Mouse (Mus musculus): Measurements from ENCODE around the gene Il13. TPM values are rescaled to one million over a fixed set of nuclear protein-coding genes. Genes with fewer than 3 reads are reported as not detected.

Il13 gene
- total RNA-seq (2021): not detected

GRCm38 (mm10) chr11:53634556-53634955 lies at the start of gene Il13:
Gene Il13 (minus strand): TSS chr11:53634702.
- no peak for DNase-seq
- intact Hi-C loops (cut with DNase I): no loop called here

- intact Hi-C loops (cut with DNase I): no loop called here
- no peak for DNase-seq
Observed at GRCm38 (mm10) chr11:53682994-53683530, 48.6 kb upstream of the Il13 start.

DNA sequence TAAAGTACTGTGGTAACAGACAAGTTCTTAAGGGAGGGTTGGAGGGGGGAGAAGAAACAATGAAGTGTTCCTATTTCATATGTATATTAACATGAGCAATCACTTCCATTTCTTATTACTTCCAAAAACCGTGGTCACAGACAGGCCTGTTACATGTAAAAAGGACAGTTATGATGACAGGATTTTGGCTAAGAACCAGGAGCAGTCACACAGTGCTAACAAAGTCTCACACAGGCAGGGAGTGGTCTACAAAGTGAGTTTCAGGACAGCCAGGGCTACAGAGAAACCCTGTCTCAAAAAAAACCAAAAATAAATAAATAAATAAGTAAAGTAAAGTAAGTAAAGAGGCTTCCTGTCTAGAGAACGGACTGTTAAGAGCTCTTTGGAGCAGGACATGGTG lies 47.7 kb upstream of the Il13 start:
- intact Hi-C loops (cut with DNase I): no loop called here
- no peak for DNase-seq

DNA sequence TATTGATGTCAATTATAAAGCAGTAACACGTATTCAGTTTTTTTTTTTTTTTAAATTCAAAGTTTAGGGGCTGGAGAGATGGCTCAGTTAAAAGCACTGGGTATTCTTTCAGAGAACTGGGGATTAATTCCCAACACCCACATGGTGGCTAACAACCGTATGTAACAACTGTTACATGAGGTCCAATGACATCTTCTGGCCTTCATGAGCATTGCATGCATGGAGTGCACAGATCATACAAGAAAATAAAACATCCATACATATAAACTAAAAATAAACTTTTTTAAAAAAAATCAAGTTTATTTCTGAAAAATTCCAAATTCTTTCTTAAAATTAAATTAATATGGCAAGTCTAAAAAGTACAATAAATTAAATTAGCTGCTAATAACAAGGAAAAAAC lies 47.2 kb upstream of the Il13 start:
- no peak for DNase-seq
- intact Hi-C loops (cut with DNase I): no loop called here

- intact Hi-C loops (cut with DNase I): no loop called here
Observed at GRCm38 (mm10) chr11:53680141-53680540, 45.6 kb upstream of the Il13 start.

DNA sequence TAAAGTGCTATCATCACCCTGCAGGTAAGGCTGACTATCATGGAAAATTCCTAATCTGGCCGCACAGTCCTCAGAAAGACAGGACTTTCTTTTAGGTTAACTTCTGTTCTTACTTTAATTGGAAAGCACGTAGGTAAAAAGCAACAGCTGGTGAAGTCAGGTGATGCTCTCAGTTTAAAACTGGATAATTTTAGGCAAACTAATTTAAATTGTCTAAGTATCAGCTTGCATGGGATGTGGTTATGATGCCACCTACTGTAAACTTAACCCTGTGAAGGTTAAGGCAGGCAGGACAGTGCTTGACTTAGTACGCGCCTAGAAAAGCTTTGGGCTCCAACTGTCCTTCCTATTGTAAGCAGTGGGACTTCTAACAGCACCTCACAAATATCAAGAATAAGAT lies 36.9 kb upstream of the Il13 start:
- DNase-seq: no peak
- intact Hi-C loops (cut with DNase I): no loop called here

More at GRCm38 (mm10) chr11:53680141-53680540, 45.6 kb upstream of the Il13 start:
- DNase-seq: no peak

DNA sequence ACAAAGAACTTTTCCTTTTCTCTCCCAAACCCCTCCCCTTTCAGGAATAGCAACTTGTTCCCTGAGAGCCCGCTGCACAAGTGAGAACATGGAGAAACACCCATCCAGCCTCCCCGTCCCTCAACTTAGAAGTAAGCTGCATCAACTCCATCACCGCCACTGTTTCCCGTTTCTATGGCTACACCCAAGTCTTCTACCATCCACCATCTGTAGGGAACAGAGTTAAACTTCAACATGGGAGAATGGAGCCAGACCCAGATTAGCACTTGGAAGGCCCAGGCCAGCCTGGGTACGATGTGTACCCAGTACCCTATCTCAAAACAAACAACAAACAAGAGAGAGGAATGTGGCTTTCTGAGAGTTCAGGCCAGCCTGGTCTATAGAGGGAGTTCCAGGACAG lies 29.6 kb upstream of the Il13 start:
- DNase-seq: no peak
- intact Hi-C loops (cut with DNase I): no loop called here

GRCm38 (mm10) chr11:53662794-53663674 lies 28.5 kb upstream of the Il13 start:
- intact Hi-C loops (cut with DNase I): no loop called here
- peak; percentile 16 for DNase-seq

DNA sequence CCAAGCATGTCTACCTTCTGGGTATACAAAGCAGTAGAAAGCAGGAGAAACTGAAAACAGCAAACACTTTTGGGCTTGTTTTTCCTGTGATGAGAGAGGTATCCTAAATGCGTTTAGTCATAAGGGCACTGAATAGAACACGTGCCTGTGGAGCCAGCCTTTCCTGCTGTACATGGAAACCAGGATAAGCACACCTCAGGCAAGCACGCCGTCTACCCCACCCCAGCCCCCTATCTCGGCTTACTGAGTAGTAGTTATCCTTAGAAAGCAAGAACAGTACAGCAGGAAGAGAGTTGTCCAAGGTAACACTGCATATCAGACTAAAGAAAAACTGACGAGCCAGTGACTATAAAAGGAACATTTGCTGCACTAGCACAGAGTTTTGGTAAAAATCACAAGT lies 23.3 kb upstream of the Il13 start:
- DNase-seq: no peak
- intact Hi-C loops (cut with DNase I): no loop called here

- no peak for DNase-seq
- intact Hi-C loops (cut with DNase I): no loop called here
Observed at GRCm38 (mm10) chr11:53657381-53657780, 22.9 kb upstream of the Il13 start.

DNA sequence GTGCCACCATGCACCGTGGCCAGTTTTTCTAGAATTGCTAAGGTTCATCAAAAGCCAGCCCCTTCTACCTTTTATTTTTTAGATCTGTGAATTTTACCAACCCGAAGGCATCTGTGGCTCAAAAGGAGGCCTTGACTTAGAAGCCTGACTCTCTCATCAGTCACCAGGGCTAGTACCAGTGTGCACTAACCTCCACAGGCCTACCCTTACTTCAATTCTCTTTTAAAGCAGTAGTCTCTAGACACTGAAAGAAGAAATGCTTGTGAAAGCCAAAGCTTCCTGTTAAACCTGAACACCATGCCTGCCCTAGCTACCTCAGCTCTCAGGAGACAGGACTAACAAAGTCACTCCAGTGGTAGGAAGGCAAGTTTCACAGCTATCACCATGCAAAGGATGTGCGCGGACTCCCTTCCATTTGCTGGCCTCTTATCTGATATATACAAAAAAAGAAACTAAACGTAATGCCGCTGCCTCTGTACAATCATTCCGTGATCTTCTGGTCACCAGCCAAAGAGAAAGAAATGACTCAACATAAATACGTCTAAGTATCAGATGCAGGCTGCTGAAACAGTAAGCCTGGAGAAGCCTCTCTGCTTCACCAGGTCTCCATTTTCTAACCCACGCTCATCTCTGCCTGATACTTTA lies 22.2 kb upstream of the Il13 start:
- intact Hi-C loops (cut with DNase I): no loop called here
- DNase-seq: no peak

DNA sequence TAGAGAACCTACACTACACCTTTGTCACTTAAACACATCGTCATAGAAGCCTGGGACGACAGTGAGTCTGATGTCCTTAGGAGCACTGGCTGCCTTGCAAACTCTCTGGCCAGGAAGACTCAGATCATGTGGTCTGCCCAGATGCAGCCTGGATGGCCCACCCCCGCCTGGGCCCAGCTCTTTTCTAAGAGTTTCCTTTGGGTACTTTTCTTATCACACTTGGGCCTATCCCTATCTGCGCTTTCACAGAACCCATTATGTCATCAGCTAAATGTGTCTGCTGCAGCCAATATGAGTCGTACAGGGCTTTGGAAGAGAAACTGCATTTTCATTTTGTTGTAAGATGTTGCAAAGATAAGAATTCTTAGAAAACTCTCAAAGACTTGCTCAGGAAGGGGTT lies 20.5 kb upstream of the Il13 start:
- no peak for DNase-seq
- intact Hi-C loops (cut with DNase I): no loop called here

DNA sequence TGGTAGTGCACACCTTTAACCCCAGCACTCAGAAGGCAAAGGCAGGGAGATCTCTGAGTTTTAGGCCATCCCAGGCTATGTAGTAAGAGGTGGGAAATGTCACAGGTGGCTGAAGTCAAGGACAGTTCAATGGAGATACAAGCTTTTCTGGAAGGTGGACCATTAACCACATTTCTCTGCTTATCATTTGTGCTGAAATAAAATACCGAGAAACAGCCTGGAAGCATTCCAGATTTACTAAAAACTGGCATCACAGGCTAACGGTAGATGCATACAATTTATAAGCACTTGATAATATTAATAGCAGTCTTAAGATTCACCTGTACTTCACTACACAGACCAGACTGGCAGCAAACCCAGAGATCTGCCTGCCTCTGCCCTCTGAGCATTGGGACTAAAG lies 17.9 kb upstream of the Il13 start:
- intact Hi-C loops (cut with DNase I): no loop called here
- no peak for DNase-seq

DNA sequence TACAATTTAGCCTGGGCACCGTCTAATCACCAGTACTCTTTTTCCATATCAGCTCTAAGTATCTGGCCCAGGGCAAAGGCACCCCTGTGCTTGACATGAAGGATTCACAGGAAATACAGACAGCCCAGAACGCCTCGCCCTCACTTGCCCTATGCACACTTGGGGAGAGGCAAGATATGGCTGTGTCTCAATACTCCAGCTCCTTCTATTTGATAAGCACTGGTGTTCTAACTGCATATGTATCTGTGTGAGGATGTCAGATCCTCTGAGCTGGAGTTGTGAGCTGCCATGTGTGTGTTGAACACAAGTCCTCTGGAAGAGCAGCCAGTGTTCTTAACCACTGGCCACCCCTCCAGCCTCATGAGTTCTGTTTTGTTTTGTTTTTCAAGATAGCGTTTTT lies 16.9 kb upstream of the Il13 start:
- DNase-seq: no peak

DNA sequence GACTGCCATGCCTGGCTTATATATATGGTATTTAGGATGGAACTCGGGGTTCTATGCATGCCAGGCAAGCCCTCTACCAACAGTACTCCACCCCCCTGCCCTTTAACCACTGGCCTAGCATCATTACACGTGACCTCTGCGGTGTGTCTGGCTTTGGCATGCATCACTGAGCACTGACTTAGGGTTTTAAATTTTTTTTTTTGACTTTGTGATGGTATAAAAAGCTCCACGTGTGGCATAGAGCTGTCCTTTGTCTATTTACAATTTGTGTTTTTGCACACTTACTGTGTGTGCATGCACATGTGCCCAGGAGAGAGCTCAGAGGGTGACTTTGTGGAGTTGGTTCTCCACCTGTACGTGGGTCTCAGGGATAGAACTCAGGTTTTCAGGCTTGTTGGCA lies 9.5 kb upstream of the Il13 start:
- DNase-seq: no peak
- intact Hi-C loops (cut with DNase I): no loop called here

More for the DNA sequence above, 16.9 kb upstream of the Il13 start:
- intact Hi-C loops (cut with DNase I): no loop called here

DNA sequence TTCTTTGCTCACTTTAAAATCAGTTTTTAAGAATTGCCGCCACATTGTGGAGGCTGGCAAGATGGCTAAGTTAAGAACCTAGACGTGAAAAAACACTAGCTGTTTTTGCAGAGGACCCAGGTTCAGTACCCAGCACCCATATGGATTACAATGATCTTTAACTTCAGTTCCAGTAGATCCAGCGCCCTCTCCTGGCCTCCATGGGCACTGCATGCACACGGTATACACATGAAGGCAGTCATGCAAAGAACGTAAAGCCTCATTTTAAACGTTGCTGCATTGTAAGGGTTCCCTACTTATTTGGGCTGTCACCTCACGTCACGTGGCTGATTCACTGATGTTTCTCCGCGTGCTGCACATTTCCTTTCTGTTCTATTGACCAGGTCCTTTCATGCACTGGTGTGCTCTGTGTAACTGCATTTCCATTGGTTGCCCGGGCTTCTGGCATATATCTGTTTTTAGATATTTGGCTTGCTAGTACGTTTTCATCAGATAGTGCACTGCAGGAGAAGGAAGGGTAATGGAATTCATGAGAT lies 8.3 kb upstream of the Il13 start:
- DNase-seq: no peak
- intact Hi-C loops (cut with DNase I): no loop called here

GRCm38 (mm10) chr11:53637803-53638260 lies 3.3 kb upstream of the Il13 start:
- intact Hi-C loops (cut with DNase I): no loop called here
- no peak for DNase-seq

DNA sequence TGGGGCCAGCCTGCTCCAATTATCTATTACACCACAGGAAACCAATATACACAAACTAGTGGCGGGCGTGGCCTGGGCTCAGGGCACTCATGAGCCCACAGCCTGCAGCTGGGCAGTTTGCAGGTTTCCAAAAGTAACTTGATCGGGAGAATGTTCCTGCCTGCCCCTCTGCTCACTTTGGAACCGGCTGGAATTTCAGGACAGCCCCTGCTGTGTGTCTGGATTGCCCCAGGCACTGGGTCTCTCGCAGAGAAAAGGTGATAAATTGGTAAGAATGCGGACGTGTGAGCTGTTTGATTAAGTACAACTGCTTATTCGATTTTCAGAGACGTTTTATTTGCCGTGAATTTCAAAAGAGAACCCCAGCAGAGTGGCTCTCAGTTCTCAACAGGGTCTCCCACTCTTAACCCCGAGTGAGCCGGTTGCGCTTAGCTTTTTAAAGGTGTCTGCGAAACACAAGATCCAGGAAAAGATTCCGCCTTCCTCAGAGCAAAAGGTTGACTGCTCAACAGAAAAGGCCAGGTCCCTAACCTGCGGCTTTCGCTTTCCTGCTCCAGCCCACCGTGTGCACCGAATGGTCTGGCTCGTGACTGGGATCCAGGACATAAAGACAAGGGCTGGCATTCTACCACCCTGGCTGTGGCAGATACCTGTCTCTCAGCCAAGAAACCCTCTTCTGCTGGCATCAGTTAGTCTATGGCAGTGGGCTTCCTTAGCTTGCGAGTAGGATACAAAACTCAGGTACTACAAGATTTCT lies 2.7 kb upstream of the Il13 start:
- DNase-seq: no peak
- intact Hi-C loops (cut with DNase I): no loop called here

DNA sequence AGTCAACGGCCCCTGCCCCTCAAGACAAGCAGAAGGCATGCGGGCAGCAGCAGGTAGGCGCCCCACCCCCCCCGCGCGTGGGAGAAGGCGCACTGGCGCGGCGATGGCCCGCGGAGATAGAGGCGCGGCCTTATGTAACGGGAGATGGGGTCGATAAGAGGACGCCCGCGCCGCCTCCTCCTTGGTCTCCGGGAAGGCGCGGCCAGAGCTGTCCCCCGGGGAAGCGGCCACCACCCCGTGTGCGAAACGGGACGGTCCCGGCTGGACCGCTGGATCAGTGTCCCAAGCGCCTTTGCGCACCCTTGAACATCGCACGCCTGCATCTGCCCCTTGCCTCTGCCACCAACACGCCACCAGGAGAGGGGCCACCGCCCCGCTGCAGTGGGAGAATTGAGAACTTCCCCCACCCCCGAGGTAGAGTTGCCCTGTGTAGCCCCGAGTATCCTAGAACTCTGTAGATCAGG lies 1.7 kb upstream of the Il13 start:
- DNase-seq: no peak
- intact Hi-C loops (cut with DNase I): no loop called here

- DNase-seq: no peak
- intact Hi-C loops (cut with DNase I): no loop called here
Observed at GRCm38 (mm10) chr11:53635590-53636182, 1.2 kb upstream of the Il13 start.

Measured in left cerebral cortex, postnatal 4 days (tissue).